Mouse (Mus musculus) ovary, adult 2 months (tissue): Measurements from ENCODE around the gene Znrf2. TPM values are rescaled to one million over a fixed set of nuclear protein-coding genes. Genes with fewer than 3 reads are reported as not detected.

Experiments
- polyA plus RNA-seq: library from polyadenylated mRNA; depleted of rRNA; stranded (reverse); fragments of >200 nt; gene quantifications from 2 replicates; pipeline ENCODE4 v1.2.3, GENCODE M21; 2012; rRNA removed

Znrf2 gene
- 12.1 and 43.5 TPM in 2 replicates for polyA plus RNA-seq

GRCm38 (mm10) chr6:54816388-54817065 is at the start of gene Znrf2:
TSS of gene Znrf2 (plus strand) at chr6:54816916.

Other genes with a start within 250 kb of the Znrf2 start
- gene Plekha8, start 221.8 kb upstream of the Znrf2 start, polyA plus RNA-seq: 9.8 and 10.7 TPM in 2 replicates
- gene Fkbp14, start 219.6 kb upstream of the Znrf2 start, polyA plus RNA-seq: 8.8 and 9.5 TPM in 2 replicates
- gene Mturn, start 135.3 kb upstream of the Znrf2 start, polyA plus RNA-seq: 12.7 and 25.9 TPM in 2 replicates
- gene Nod1, start 155.7 kb downstream of the Znrf2 start, polyA plus RNA-seq: 43.0 and 55.6 TPM in 2 replicates
- 4.8 and 5.7 TPM in 2 replicates for gene Ggct, start 176.0 kb downstream of the Znrf2 start, polyA plus RNA-seq
- 30.3 and 56.2 TPM in 2 replicates for gene Gars, start 221.1 kb downstream of the Znrf2 start, polyA plus RNA-seq